Mouse (Mus musculus) embryonic stem cell, embryonic (primary cell): Measurements from ENCODE around the gene Itsn1.

Experiments used
- CTCF ChIA-PET, 4 experiments: fragments of 300-600 bp in 2 of 4; fragments of 350-600 bp in 2 of 4; sonication (Branson Sonifier 250); formaldehyde crosslinking; loops; one replicate each; lab custom pipeline; 2022; ENCODE audit warnings: inconsistent platforms in 2 of 4; lab: Charles Lee
- POLR2A ChIA-PET, 4 experiments: fragments of 300-600 bp in 2 of 4; fragments of 350-600 bp in 2 of 4; sonication (Branson Sonifier 250); formaldehyde crosslinking; loops; one replicate each; lab custom pipeline; 2022; ENCODE audit warnings: antibody characterized with exemption in 4 of 4, inconsistent platforms in 1 of 4; lab: Charles Lee

The Itsn1 gene

GRCm38 (mm10) chr16:91879101-91879500, 150.0 kb downstream of the Itsn1 start:
- POLR2A ChIA-PET: interaction anchor here in 3 of 4 experiments (0.7 to 1.1 kb wide), 5 partner anchors 10 to 90 kb away, joined by 3 to 4 read pairs (median 3); no protein-coding TSS in a partner anchor
- CTCF ChIA-PET: interaction anchor here in 1 of 4 experiments (0.6 kb wide), 1 partner anchor 275 kb away, joined by 3 read pairs; no protein-coding TSS in a partner anchor

- POLR2A ChIA-PET: interaction anchor here in 2 of 4 experiments (0.8 to 1.2 kb wide), 3 partner anchors 18 to 141 kb away, joined by 3 read pairs; no protein-coding TSS in a partner anchor
Observed at GRCm38 (mm10) chr16:91880869-91881767, 152.0 kb downstream of the Itsn1 start.

GRCm38 (mm10) chr16:91882168-91882859, 153.2 kb downstream of the Itsn1 start:
- ChIA-PET CTCF (no interaction called here), POLR2A (no interaction called here)

More at GRCm38 (mm10) chr16:91880869-91881767, 152.0 kb downstream of the Itsn1 start:
- CTCF ChIA-PET: no interaction called here

- POLR2A ChIA-PET: interaction anchor here in 2 of 4 experiments (1.2 to 2.6 kb wide), 5 partner anchors 9 to 53 kb away, joined by 3 to 13 read pairs (median 5); no protein-coding TSS in a partner anchor
- CTCF ChIA-PET: interaction anchor here (0.5 to 4.2 kb wide), 35 partner anchors 9 to 712 kb away, joined by 3 to 25 read pairs (median 4); partner anchors contain the start of gene Donson (in 1 of the 4)
Observed at GRCm38 (mm10) chr16:91883636-91884035, 154.6 kb downstream of the Itsn1 start.

GRCm38 (mm10) chr16:91884196-91884595, 155.1 kb downstream of the Itsn1 start:
- ChIA-PET CTCF (interaction anchor here (0.5 to 4.2 kb wide), 49 partner anchors 9 to 713 kb away, joined by 3 to 25 read pairs (median 4); partner anchors contain the start of gene Donson (in 1 of the 4)), POLR2A (interaction anchor here in 2 of 4 experiments (0.7 to 3.0 kb wide), 16 partner anchors 9 to 190 kb away, joined by 3 to 16 read pairs (median 4); partner anchors contain the start of genes Cryzl1 (in 1 of the 2) and Itsn1 (in 1 of the 2))

GRCm38 (mm10) chr16:91885389-91886122, 156.5 kb downstream of the Itsn1 start:
- ChIA-PET CTCF (interaction anchor here (0.5 to 4.2 kb wide), 56 partner anchors 9 to 1681 kb away, joined by 3 to 25 read pairs (median 4); partner anchors contain the start of genes Cryzl1 (in 1 of the 4), Dnajc28 (in 1 of the 4), Donson (in 1 of the 4) and Itsn1 (in 1 of the 4)), POLR2A (interaction anchor here in 3 of 4 experiments (0.5 to 3.0 kb wide), 38 partner anchors 9 to 1825 kb away, joined by 3 to 16 read pairs (median 4); partner anchors contain the start of genes Gart (in 2 of the 3), Son (in 2 of the 3), Cryzl1 (in 1 of the 3) and Donson (in 1 of the 3))

GRCm38 (mm10) chr16:91888368-91888767, 159.3 kb downstream of the Itsn1 start:
- ChIA-PET CTCF (interaction anchor here in 3 of 4 experiments (0.6 to 0.7 kb wide), 3 partner anchors 8 to 203 kb away, joined by 3 to 10 read pairs (median 3); no protein-coding TSS in a partner anchor), POLR2A (interaction anchor here (0.5 to 1.8 kb wide), 8 partner anchors 9 to 481 kb away, joined by 3 to 4 read pairs (median 4); partner anchors contain the start of gene Son (in 2 of the 4))

GRCm38 (mm10) chr16:91889831-91890230, 160.8 kb downstream of the Itsn1 start:
- ChIA-PET CTCF (no interaction called here), POLR2A (interaction anchor here in 1 of 4 experiments (0.6 to 2.0 kb wide), 5 partner anchors 15 to 201 kb away, joined by 4 to 6 read pairs (median 4); partner anchors contain the start of gene Donson)

GRCm38 (mm10) chr16:91891218-91891617, 162.1 kb downstream of the Itsn1 start:
- POLR2A ChIA-PET: interaction anchor here in 2 of 4 experiments (0.6 to 3.2 kb wide), 8 partner anchors 14 to 202 kb away, joined by 3 to 13 read pairs (median 4); partner anchors contain the start of gene Donson (in 1 of the 2)
- CTCF ChIA-PET: no interaction called here

GRCm38 (mm10) chr16:91896426-91896830, 167.3 kb downstream of the Itsn1 start:
- CTCF ChIA-PET: interaction anchor here (0.6 to 1.8 kb wide), 5 partner anchors 9 to 382 kb away, joined by 3 to 10 read pairs (median 5); no protein-coding TSS in a partner anchor

GRCm38 (mm10) chr16:91898850-91899848, 170.1 kb downstream of the Itsn1 start:
- CTCF ChIA-PET: interaction anchor here in 3 of 4 experiments (1.2 to 1.8 kb wide), 4 partner anchors 12 to 19 kb away, joined by 3 to 4 read pairs (median 4); no protein-coding TSS in a partner anchor
- POLR2A ChIA-PET: interaction anchor here in 2 of 4 experiments (0.8 to 1.4 kb wide), 2 partner anchors 14 to 74 kb away, joined by 3 to 5 read pairs; no protein-coding TSS in a partner anchor

More at GRCm38 (mm10) chr16:91896426-91896830, 167.3 kb downstream of the Itsn1 start:
- POLR2A ChIA-PET: interaction anchor here in 2 of 4 experiments (0.6 to 2.0 kb wide), 5 partner anchors 9 to 409 kb away, joined by 3 to 5 read pairs (median 3); no protein-coding TSS in a partner anchor

- ChIA-PET POLR2A (interaction anchor here in 2 of 4 experiments (0.7 to 1.4 kb wide), 3 partner anchors 15 to 1037 kb away, joined by 3 to 5 read pairs (median 3); no protein-coding TSS in a partner anchor), CTCF (interaction anchor here in 2 of 4 experiments (1.2 to 1.8 kb wide), 2 partner anchors 14 to 15 kb away, joined by 3 to 4 read pairs; no protein-coding TSS in a partner anchor)
Observed at GRCm38 (mm10) chr16:91900274-91900673, 171.2 kb downstream of the Itsn1 start.

- ChIA-PET POLR2A (interaction anchor here in 2 of 4 experiments (0.7 to 3.0 kb wide), 6 partner anchors 12 to 154 kb away, joined by 3 to 13 read pairs (median 6); partner anchors contain the start of genes Gm49711 (in 1 of the 2), Mrps6 (in 1 of the 2) and Slc5a3 (in 1 of the 2)), CTCF (interaction anchor here in 3 of 4 experiments (0.7 to 2.9 kb wide), 5 partner anchors 18 to 32 kb away, joined by 3 to 25 read pairs (median 5); no protein-coding TSS in a partner anchor)
Observed at GRCm38 (mm10) chr16:91903801-91904506, 174.9 kb downstream of the Itsn1 start.
